Mouse (Mus musculus): ENCODE results near the gene Fbrs.

DNA sequence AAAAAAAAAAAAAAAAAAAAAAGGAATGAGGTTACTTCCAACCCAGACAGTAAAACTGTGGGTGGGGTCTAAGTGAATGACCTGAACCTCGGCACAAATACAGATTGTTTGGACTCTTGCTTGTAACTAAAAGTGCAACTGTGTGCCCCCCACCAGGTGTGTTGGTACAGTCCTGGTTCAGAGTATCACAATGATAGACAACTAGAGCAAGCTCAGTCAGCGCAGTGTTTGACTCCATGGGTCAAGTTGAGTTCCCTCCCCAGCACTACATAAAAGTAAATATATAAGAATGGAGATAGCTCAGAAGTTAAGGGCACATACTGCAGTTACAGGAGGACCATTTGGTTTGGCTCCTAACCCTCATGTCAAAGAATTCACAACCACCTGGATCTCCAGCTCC lies 18.4 kb downstream of the Fbrs start:
- no peak for TF ChIP-seq CTCF (IDR thresholded peaks at IDR 0.05; ENCODE audit: extremely low read depth, insufficient read depth, low read length)
- no peak for TF ChIP-seq POLR2A (IDR thresholded peaks at IDR 0.05; ENCODE audit: extremely low read depth, insufficient read depth, low read length)

Measured in cortical plate, adult 2 months (tissue).